Mouse (Mus musculus): Measurements from ENCODE around the gene Rhoh.
A peak's percentile ranks its signal among the peaks of the same experiment; 100 is the strongest.

Gene Rhoh

DNA sequence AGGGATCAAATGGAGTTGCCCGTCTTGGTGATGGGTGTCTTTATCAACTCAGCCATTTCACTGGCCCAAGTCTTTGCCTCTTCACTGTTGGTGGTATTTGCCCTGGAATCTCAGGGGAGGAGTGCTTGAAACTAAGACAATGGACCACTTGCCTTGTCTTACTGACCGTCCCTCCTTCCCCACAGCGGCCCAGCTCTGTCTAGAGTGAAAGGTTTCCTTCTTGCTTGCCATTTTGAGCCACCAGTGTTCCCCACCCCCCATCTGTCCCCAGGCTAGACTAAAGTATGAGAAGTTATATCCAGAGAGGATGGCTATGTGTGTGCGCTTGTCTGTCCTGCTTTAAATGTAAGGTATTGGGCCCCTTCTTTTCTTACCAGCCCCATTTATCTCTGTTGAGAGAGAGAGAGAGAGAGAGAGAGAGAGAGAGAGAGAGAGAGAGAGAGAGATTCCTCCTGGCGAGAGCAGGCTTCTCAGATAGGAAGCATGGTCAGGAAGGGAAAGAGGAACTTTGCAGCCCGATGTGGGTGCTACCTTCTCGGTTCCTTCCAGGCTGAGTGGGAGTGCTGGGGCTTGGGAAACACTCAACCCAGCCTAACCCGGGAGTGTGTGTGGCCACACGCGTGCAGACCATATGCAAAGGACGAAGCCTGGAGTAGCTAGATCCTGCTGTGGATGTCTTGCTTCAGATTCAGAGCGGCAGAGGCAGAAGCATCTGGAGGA, 572 bp upstream of the Rhoh start:
- peak; percentile 49 to 50 for DNase-seq

DNA sequence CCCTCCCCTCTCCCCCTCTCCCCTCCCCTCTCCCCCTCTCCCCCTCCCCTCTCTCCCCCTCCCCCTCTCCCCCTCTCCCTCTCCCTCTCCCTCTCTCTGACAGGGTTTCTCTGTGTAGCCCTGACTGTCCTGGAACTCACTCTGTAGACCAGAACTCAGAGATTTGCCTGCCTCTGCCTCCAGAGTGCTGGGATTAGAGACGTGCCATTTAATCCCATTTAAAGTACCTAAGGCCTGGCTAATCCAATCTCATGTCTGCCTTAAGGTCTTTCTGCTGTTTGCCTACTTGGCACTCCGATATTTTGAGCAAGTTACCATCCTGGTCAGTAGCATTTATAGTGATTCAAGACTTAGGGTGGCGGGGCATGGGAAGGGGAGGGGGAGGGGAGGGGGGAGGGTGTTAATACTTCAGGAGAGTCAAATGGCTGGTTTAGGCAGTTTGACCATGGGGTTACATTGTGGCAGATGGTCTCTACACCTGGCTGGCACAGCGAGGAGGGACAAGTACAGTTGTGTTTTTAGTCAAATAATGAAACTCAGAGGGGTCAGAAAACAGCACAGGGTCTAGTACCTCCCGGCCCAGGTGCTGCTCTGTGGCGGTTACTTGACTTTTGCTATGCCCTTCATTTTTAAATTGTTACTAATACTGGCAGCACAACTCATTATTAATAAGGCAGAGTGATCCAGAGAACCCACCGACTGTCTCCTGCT, 1.4 kb downstream of the Rhoh start:
- no peak for DNase-seq

DNA sequence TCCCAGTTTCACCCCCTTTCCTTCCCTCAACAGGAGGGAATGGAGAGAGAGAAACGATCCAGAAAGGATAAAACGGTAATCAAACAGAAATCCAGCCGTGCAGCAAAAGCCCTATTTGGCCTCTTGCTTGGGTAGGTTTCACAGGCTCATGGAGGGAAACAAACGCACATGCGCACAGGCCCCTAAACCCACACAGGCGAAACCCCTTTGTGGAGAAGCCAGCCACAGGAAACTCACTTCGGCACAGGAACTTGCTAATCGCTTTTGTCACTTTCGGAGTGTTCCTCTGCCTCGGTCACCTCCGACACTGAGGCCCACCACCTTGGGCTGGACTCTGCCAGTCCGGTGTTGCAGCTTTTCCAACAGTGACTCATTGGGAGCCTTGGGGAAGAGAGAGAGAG, 2.3 kb downstream of the Rhoh start:
- DNase-seq, result peak; percentile 61 to 64

DNA sequence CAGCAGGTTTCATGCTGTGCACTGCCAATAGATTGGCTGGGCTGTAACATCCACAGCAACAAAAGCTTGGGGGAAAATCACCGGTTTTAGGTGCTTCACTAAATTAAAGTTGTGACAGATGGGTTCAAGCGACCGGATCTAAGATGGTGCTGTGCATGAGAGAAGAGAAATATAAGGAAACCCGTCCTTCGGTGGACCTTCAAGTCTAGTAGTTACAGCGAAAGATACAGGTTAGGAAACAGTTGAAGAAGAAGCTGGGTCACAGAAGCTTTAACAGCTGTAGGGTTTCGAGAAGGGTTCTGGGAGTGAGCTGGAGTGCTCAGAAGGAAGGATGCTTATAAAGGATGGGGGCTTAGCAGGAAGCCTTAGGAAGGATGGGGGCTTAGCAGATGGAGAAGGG, 3.5 kb downstream of the Rhoh start:
- DNase-seq, result no peak

DNA sequence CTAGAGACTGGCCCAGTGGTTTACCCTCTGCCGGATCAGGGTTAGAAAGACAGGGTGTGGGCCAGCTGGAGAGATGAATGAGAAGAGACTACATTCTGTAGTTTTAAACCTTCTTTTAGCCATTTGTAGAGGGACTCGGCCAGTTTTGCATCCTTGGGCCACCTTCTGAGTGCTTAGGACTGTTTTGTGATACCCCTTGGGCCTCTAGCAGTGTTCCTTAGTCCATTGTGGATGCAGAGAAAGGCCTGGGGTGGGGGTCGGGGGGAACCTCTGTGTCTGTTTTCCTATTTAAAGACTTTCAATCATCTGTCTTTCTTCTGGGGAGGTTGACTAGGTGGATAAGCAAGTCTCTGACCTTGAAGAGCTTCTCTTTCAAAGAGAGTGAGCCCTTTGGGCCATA, 3.9 kb downstream of the Rhoh start:
- no peak for DNase-seq

DNA sequence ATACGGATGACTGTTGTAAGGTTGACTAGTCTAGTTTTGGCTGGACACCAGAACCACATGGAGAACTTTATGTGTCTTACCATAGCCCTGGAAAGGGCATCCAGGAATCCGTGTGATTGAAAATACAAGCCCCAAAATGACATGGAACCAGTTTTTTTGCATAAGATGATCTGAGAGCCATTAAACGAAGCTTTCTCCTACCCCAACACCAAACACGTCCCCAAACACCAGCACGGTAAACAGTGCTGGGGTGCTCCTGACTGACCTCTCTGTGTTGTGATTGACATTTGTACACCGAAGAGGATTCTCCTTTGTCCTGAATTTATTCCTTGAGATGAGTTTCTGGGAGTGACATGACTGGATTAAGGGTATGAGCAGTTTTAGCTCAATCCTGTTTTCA, 5.6 kb downstream of the Rhoh start:
- no peak for DNase-seq

DNA sequence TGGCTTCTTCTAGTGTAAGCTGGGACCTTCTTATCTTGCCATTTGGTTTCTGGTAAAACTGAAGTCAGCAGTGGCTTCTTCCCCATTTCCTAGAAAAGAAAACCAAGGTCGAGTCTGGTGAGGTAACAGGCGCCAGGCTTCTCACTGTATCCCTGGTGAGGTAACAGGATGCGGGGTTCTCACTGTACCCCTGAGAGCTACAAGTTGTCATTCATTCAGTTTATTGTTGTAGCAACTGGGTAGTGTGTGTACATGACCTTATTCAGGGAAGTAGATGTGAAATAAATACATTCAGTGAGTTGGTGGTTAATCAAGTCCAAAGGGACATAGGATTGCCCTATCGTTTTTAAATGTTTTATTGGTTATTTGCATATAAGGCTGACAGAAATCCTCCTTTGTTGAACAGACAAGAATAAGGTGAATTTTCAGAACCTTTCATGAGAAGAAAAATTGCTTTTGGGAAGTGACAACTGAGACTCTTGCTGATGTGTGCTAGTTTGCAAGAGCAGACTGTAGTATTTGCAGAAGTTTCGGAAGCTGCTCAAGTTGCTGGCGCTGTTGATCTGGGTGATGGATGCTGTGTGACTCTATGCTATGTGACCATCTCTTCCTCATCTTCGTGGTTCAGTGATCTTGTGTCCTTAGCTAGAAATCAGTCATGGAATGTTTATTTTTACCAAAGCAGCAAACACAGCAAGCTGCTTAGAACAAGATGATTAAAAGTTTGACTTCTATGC, 6.5 kb downstream of the Rhoh start:
- DNase-seq, result no peak

DNA sequence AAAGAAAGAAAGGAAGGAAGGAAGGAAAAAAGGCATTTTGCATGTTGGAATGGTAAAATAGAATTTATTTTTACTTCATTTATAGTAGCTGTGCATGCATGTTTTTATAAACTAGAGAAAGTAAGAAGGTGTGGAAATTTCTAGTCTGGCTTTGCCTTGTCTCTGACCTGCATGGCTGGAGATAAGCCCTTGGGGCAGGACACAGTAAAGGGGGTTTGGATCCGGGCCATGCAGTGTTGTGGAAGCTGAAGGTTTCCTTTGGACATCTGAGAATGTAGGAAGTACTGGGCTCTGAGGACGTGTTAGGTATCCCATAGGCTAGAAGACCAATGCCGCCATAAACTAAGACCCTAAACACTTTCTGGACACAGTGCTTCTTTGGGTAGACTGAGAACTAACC, 7.4 kb downstream of the Rhoh start:
- no peak for DNase-seq

DNA sequence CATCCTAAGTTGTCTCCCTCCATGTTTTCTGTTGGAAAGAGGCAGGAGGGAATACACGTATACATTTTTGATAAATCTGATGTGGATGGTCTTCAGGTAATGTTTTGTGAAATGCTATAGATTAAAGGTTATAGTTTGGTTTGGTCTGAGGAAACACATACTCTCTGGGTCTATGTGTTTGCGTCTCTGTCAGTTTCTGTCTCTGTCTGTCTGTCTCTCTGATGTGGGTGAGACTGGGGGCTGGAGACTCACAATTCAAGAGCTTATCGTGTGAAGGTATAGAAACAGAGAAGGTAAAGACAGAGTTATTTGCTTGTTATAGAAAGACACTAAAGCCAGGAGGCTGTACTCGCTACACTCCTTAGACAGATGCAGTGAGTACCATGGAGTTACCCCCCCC, 8.6 kb downstream of the Rhoh start:
- DNase-seq, result no peak

DNA sequence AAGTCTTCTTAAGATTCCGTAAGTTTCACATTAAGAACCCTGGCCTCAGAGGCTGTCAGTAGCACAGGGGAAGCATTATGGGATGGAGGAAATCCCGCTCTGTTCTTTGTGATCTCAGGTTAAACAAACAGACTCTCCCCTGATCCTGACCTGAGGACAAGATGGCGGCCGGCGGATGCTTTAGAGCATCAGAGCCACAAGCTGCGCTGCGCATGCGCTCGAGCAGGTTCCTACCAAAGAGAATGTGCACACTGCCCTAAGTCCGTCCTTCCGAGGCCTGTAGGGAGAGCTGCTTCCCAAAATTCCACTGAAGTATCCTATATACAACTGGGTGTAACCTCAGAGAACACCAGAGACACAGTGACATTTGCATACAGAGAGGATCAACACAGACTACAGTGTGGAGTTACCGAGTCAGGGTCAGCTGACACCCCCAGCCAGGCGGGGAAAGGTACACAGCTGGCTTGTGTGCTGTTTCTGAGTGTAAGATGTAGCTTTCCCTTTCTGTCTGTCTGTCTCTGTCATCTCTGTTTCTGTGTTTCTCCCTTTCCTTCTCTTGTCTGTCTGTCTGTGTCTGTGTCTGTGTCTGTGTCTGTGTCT, 10.4 kb downstream of the Rhoh start:
- no peak for DNase-seq

DNA sequence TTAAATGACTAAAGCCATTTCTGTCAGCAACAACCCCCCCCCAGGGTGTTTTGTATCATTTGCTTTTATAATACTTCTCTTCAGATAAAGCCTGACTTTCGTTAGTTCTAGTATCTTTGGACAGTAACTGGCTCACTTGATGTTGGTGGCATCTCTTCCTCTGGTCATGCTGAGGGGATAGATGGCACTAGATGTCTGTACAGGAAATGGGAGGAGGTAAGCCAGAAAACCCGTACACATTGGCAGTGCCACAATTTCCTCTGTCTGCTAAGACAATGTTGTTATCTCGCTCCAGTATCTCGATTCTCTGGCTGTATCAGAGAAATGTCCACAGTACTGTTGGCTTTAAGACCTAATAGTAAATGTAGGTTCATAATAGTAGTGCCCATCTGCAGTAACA, 12.2 kb downstream of the Rhoh start:
- DNase-seq, result no peak

DNA sequence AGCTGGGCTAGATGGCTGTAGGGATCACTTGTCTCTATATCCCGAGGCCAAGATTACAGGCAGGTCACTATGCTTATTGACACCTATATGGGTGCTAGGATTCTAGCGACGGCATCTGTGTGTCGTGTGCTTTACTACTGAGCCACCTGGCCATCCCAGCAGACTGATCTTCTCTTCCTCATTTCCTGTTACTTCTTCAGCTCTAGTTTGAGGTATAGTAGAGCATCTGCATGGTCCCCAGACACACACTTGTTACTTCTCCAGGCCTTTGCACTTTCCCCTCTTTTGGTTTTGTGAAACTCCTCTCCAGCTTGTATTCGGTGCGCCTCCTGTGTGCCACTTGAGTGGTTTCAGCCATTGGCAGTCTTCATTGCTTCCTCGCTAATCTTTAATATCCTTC, 14.3 kb downstream of the Rhoh start:
- no peak for DNase-seq

DNA sequence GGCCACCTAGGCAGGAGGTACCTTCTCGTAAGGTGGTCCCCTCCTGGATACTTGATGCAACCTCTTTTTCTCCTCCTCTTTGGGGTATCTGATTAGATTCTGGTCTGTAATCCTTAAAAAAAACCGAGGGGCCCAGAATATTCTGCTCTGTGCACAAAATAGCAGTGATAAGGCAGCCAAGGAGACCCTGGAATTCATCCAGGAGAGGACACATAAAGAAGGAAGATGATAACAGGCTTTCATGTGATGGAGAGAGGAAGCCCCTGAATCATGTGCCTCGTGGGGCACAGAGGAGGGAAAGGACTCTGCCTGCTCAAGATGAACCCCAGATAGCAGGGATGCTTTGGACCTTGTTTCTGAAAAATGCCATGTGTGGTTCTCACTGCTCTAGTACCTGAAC, 17.4 kb downstream of the Rhoh start:
- no peak for DNase-seq

DNA sequence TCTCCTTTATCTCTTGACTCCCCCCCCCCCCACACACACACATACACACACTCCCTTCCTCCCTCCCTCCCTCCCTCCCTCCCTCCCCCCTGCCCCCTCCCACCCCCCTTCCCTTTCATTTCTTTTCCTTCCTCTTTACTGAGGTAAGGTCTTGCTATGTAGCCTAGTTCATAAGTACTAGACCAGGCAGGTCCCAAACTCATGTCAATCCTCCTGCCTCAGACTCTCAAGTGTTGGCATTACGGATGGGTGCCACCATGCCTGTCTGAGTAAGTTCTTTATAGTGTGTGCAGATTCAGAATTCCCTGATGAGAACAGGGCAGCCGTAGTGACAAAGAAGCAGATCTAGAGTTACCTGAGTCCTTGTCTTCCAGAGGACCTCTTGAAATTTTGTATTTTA, 20.2 kb downstream of the Rhoh start:
- no peak for DNase-seq

DNA sequence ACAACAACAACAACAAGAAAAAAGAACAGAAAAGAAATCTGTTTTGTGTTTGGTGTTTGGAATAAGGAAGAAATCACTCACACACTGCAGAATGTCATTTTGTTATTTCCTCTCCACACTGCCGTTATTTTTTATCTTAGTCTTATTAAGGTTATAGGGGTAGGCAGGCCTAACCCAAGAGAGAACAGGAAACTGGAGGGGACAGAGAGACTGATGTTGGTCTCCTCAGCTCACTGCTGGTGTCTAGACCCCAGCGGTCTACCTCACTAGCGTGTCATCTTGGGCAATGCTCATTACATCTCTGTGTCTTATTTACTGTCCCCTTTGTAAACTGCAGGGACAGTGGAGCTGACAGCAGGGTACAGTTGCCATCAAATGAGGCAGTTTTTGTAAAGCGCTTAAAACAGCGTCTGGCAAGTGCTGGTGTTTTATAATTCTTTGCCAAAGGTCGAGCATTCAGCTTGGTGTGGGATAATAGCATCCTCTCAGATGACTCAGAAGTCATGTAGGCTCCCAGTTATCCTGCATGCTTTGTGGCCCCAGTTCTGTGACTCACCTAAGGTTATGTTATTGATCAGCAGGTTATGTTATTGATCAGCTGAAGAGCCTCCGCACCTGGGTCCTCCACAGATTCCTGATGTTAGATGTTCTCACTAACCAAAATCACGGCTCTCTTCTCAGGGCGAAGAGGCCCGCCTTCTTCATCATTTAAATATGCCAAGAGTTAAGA, 21.6 kb downstream of the Rhoh start:
- DNase-seq, result no peak

DNA sequence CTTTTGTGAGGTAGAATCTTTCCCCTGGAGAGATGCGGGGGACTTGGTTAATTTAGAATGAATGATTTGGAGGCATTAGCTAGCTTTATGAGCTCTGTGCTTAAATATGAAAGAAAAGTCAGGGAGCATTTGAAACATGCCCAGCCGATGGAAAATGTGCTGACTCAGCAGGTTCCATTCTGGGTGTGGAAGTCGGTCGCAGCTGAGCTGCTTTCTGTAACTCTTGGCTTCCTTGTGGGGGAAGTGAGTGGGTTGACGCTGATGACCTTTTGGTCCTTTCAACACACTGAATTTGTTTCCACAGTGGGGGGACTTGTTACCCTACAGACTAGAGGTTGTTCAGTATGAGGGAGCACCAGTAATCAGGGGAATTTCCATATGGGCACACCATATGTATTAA, 22.3 kb downstream of the Rhoh start:
- DNase-seq, result no peak

DNA sequence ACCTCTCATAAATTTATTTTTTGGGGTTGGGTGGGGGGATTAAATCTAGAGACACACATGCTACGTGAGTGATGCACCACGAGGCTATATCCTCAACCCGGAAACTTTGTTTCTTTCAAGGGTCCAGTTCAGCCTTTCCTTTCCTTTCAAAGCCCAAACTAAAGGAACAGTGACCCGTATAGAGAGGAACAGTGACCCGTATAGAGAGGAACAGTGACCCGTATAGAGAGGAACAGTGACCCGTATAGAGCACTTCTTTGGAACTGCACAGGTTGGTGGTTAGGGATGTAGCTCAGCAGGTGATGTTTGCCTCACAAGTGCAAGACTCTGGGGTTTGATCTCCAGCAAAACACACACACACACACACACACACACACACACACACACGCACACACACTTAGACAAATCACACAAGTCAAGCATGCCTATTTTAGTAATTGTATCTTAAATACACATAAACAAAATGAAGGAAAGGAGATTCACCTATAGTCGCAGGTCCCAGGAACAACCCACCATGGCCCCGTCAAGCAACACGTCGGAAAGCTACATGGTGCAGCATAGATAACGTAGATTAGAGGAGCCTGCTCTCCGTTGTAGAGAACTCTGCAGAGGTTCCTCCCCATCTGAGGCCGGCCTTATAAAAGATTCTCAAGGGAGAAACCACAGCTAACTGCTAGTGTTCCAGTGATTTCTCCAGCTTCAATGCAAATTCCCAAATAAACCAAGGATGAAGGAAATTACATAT, 24.9 kb downstream of the Rhoh start:
- no peak for DNase-seq

DNA sequence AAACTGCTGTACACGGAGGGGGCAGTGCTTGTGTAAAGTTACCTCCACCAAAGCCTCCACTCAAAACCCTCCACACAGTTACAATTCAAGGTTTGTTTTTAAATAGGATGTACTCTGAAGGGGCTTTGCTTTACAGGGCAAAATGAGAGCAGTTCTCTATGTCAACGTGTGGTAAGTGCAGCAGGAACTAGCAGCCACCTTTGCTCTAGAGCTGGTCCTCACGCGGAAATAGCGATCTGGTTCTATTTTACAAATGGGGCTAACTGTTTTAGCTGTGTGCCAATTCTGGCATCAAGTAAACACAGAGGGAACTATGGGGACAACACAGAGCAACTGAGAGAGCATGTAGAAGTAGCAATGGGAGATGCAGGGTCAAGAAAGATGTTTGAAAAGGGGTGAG, 27.1 kb downstream of the Rhoh start:
- DNase-seq, result no peak

DNA sequence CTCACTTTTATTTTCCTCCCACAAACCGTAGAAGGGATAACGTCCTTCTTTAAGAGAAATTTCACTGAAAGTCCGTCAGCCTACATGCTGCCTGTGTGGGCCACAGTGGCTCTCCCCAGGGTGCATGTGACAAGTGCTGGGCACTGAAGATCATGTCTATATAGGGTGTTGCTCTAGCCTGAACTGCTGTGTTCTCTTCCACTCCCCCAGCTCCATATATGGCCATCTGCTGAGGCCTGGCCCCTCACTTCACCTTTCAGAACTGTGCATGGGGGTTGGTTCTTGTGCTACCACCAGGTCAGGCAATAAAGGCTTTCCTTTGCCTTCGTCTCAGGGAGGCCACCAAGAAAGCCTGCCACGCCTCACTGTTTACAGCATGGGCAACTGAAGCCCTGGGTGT, 28.0 kb downstream of the Rhoh start:
- DNase-seq, result no peak

DNA sequence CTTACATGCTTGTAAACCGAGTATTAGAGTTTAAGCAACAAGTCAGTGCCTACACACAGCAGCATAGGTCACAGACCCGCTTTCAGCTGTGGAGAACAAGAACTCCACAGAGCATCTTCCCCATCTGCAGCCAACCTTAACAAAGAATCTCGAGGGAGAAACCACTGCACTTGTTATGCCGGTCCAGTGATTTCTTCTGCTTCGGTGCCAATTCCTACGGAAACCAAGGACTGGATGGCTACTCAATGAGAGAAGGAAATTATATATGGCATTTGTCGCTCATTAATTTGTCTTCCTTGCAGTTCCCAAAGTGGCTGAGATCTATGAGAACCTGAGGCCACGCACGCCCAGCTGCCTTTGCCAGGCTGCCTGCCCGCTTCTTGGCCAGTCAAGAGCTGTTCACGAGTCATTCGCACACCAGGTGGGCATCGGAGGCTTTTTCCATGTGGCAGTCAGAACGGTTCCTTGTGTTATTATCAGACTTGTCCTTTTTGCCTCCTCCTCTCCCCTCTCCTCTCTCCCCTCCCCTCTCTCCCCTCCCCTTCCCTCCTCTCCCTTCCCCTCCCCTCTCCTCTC, 30.3 kb downstream of the Rhoh start:
- no peak for DNase-seq

DNA sequence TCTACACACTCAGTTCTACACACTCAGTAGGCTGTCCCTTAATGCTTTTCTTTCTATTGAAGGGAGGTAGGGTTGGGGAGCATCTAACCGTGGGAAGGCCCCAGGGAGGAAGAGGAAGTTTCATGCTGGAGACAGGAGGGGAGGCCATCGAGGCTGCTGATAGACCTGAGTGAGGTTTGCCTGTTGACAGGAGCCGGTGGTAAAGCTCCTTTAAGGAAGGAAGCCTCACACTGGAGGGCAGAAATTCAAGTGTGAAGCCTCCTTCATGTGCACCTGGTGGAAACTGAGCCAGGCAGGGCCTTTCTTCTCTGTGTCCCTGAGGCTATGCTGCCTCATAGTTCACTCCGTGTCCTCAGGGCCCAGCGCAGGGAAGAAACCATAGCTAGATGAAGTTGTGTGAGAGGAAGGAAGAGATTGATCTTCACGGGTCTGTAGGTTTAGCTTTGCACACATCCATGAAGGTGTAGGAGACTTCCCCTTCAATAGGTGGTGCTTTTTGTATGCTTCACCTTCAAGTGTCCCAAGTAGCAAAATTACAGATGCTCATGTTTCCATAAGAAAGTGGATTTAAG, 34.2 kb downstream of the Rhoh start:
- no peak for DNase-seq

DNA sequence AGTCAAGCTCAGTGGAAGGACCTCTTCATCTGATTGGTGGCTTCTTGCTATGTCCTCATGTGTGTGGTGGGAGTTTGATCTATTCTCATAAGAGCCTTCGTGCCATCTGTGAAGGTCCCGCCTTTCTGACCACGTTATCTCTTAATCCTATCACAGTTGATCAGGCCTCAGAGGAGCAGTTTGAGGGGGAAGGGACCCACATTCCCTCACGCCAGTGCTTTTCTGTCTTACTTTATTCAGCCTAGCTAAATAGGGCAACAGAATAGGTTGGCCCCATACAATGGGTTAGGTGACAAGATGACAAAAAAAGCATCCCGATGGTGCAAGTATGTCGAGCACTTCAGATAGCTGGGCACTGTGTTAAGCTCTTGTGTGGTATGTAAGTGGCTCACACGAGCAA, 34.8 kb downstream of the Rhoh start:
- DNase-seq, result no peak

Data from lung, postnatal 4 days (tissue).